In genomic region chr3:98246985-98247751, GRCm38 (mm10) we compare ENCODE assay signal across 18 mouse cellular contexts. TPM values are rescaled to one million over a fixed set of nuclear protein-coding genes. Genes with fewer than 3 reads are reported as not detected.
DNase-seq lines count a peak whose midpoint lies in the region; ATAC-seq and TF ChIP-seq lines count a peak whose summit lies in the region.
"Had no signal": no experiment of that assay in that cellular context is flagged by ENCODE, and none has a peak within 500 bp of the region (broad histone marks: within the 10 kb centered on the region; RNA-seq: fewer than 3 reads in every experiment).

No protein-coding gene starts in this region.

- no peak overlapping the region for H3K4me3 ChIP-seq in forebrain, embryonic 10.5 days
- H3K4me3 ChIP-seq in forebrain, embryonic 13.5 days, result no peak overlapping the region
- H3K4me3 ChIP-seq in midbrain, embryonic 10.5 days, result no peak overlapping the region
- H3K4me3 ChIP-seq in midbrain, postnatal 0 days (ENCODE audit: low read depth, low read length), result no peak overlapping the region
- no peak overlapping the region for H3K4me3 ChIP-seq in thymus, adult 2 months (ENCODE audit: control insufficient read depth, insufficient read depth, low read length)
- H3K4me3 ChIP-seq: layer of hippocampus, adult 2 months; neural tube, embryonic 12.5 days had no signal

- no peak for TF ChIP-seq CTCF in midbrain, postnatal 0 days (IDR thresholded peaks at IDR 0.05)
- TF ChIP-seq CTCF in thymus, adult 2 months (IDR thresholded peaks at IDR 0.05; ENCODE audit: borderline replicate concordance, control insufficient read depth, extremely low read depth, insufficient read depth, low read length, poor library complexity), result no peak

- no peak overlapping the region for H3K4me2 ChIP-seq in forebrain, embryonic 13.5 days
- H3K4me2 ChIP-seq in midbrain, postnatal 0 days (ENCODE audit: low read depth, low read length, poor library complexity, severe bottlenecking), result no peak overlapping the region
- H3K4me2 ChIP-seq: neural tube, embryonic 12.5 days had no signal

- no peak for ATAC-seq in forebrain, embryonic 13.5 days
- ATAC-seq in midbrain, postnatal 0 days (ENCODE audit: low FRiP score), result no peak

- no peaks in the 10 kb centered on the region for H3K36me3 ChIP-seq in forebrain, embryonic 10.5 days (replicated peaks)
- no peaks in the 10 kb centered on the region for H3K36me3 ChIP-seq in forebrain, embryonic 13.5 days (ENCODE audit: poor library complexity, severe bottlenecking)
- H3K36me3 ChIP-seq in midbrain, embryonic 10.5 days, result no peaks in the 10 kb centered on the region
- no peaks in the 10 kb centered on the region for H3K36me3 ChIP-seq in midbrain, postnatal 0 days (ENCODE audit: insufficient read depth, low read length)
- H3K36me3 ChIP-seq in thymus, adult 2 months (ENCODE audit: control insufficient read depth, insufficient read depth, low read length), result no peaks in the 10 kb centered on the region
- H3K36me3 ChIP-seq: neural tube, embryonic 12.5 days had no signal

- peak; percentile 27 for DNase-seq in forebrain, embryonic 10.5 days (ENCODE audit: extremely low spot score, low spot score)
- DNase-seq in midbrain, embryonic 10.5 days (ENCODE audit: low spot score), result peak; percentile 36
- no peak for DNase-seq in midbrain, postnatal 0 days (ENCODE audit: low spot score)
- peak; percentile 15 to 45 for DNase-seq in lung, postnatal 4 days
- DNase-seq in B cell, adult 2 months, result no peak
- no peak for DNase-seq in Muller cell, postnatal 12 days (ENCODE audit: inconsistent ontology term)
- DNase-seq in thymus, adult 2 months, result no peak
- DNase-seq: cerebellum, adult 18-20 months; heart, postnatal 10 days; kidney, adult 18-20 months; thymus, postnatal 4 days had no signal

- H3K9me3 ChIP-seq in forebrain, embryonic 10.5 days, result peaks cover 4% of the 10 kb centered on the region; the same call in 1 of the 2 replicates
- no peaks in the 10 kb centered on the region for H3K9me3 ChIP-seq in forebrain, embryonic 13.5 days (replicated peaks)
- no peaks in the 10 kb centered on the region; the same call in 1 of the 2 replicates for H3K9me3 ChIP-seq in midbrain, embryonic 10.5 days (replicated peaks)
- no peaks in the 10 kb centered on the region for H3K9me3 ChIP-seq in midbrain, postnatal 0 days (ENCODE audit: low read length)
- H3K9me3 ChIP-seq: neural tube, embryonic 12.5 days had no signal

- no peaks in the 10 kb centered on the region for H3K27me3 ChIP-seq in forebrain, embryonic 10.5 days (ENCODE audit: poor library complexity, severe bottlenecking)
- H3K27me3 ChIP-seq in forebrain, embryonic 13.5 days, result no peaks in the 10 kb centered on the region
- no peaks in the 10 kb centered on the region for H3K27me3 ChIP-seq in midbrain, embryonic 10.5 days (ENCODE audit: low read depth, poor library complexity, severe bottlenecking)
- no peaks in the 10 kb centered on the region for H3K27me3 ChIP-seq in midbrain, postnatal 0 days (ENCODE audit: insufficient read depth, low read length)
- no peaks in the 10 kb centered on the region for H3K27me3 ChIP-seq in thymus, adult 2 months (ENCODE audit: control insufficient read depth, insufficient read depth, low read length)
- H3K27me3 ChIP-seq: neural tube, embryonic 12.5 days had no signal

- H3K27ac ChIP-seq in forebrain, embryonic 10.5 days, result peak overlapping the region; percentile 69
- H3K27ac ChIP-seq in forebrain, embryonic 13.5 days, result no peak overlapping the region
- H3K27ac ChIP-seq in midbrain, embryonic 10.5 days (replicated peaks), result peak overlapping the region; percentile 63
- no peak overlapping the region for H3K27ac ChIP-seq in midbrain, postnatal 0 days (ENCODE audit: low read depth, low read length)
- no peak overlapping the region for H3K27ac ChIP-seq in thymus, adult 2 months (ENCODE audit: control insufficient read depth, insufficient read depth, low read length)
- H3K27ac ChIP-seq: layer of hippocampus, adult 2 months; neural tube, embryonic 12.5 days had no signal

- 38% methylated on average over 7 of the region's 7 CpGs for WGBS in forebrain, embryonic 10.5 days
- WGBS in forebrain, embryonic 13.5 days, result 37% methylated on average over 7 of the region's 7 CpGs
- WGBS in midbrain, embryonic 10.5 days, result 38% methylated on average over 7 of the region's 7 CpGs
- WGBS in midbrain, postnatal 0 days, result 36% methylated on average over 7 of the region's 7 CpGs
- 84% methylated on average over 7 of the region's 7 CpGs for WGBS in thymus, adult 2 months

- no peak overlapping the region for H3K9ac ChIP-seq in forebrain, embryonic 13.5 days
- no peak overlapping the region for H3K9ac ChIP-seq in midbrain, postnatal 0 days (replicated peaks; ENCODE audit: low read length, poor library complexity, severe bottlenecking)
- H3K9ac ChIP-seq: neural tube, embryonic 12.5 days had no signal

- TF ChIP-seq POLR2A in thymus, adult 2 months (IDR thresholded peaks at IDR 0.05; ENCODE audit: control insufficient read depth, extremely low read depth, insufficient read depth, low read length, poor library complexity), result no peak

- H3K4me1 ChIP-seq in forebrain, embryonic 10.5 days, result peaks cover 23% of the 10 kb centered on the region
- H3K4me1 ChIP-seq in forebrain, embryonic 13.5 days, result peaks cover 6% of the 10 kb centered on the region; the same call in 1 of the 2 replicates
- peaks cover 28% of the 10 kb centered on the region for H3K4me1 ChIP-seq in midbrain, embryonic 10.5 days
- no peaks in the 10 kb centered on the region for H3K4me1 ChIP-seq in midbrain, postnatal 0 days (ENCODE audit: insufficient read depth, low read length)
- no peaks in the 10 kb centered on the region for H3K4me1 ChIP-seq in thymus, adult 2 months (replicated peaks; ENCODE audit: control insufficient read depth, insufficient read depth, low read length)
- H3K4me1 ChIP-seq: neural tube, embryonic 12.5 days had no signal

RNA-seq across cellular contexts. Expression of gene Reg4, which starts 25.2 kb away (rescaled TPM):
- 0.14 TPM in 1 of 2 replicates, not detected in the other for polyA plus RNA-seq in forebrain, embryonic 10.5 days (2016; fragmentation: Nextera tagmentation; extraction: Ambion mirVana)
- not detected in 2 replicates for polyA plus RNA-seq in forebrain, embryonic 13.5 days (2015; fragmentation: Nextera tagmentation; extraction: Ambion mirVana)
- polyA plus RNA-seq in midbrain, embryonic 10.5 days (2016; fragmentation: Nextera tagmentation; extraction: Ambion mirVana), result not detected in 2 replicates
- not detected in 2 replicates for total RNA-seq in midbrain, postnatal 0 days (2014; rRNA removed)
- not detected in 2 replicates for polyA plus RNA-seq in midbrain, postnatal 0 days (2015; fragmentation: Nextera tagmentation; extraction: Ambion mirVana)
- 0.35 TPM in 1 of 2 replicates, not detected in the other for polyA plus RNA-seq in thymus, adult 2 months (2012; rRNA removed)
- total RNA-seq: heart, postnatal 10 days; layer of hippocampus, adult 2 months; left cerebral cortex, postnatal 25 days; megakaryocyte, adult 5-6 weeks had no signal
- polyA plus RNA-seq: embryonic facial prominence, embryonic 14.5 days; gonadal fat pad, adult 2 months; neural tube, embryonic 12.5 days had no signal

RNA-seq across cellular contexts. Expression of gene Hmgcs2, which starts 33.1 kb away (rescaled TPM):
- 0.50 and 0.57 TPM in 2 replicates for polyA plus RNA-seq in forebrain, embryonic 10.5 days (2016; fragmentation: Nextera tagmentation; extraction: Ambion mirVana)
- 2.0 and 2.4 TPM in 2 replicates for polyA plus RNA-seq in forebrain, embryonic 13.5 days (2015; fragmentation: Nextera tagmentation; extraction: Ambion mirVana)
- 1.7 and 3.8 TPM in 2 replicates for polyA plus RNA-seq in midbrain, embryonic 10.5 days (2016; fragmentation: Nextera tagmentation; extraction: Ambion mirVana)
- 22.3 and 24.8 TPM in 2 replicates for total RNA-seq in midbrain, postnatal 0 days (2014; rRNA removed)
- 36.3 and 40.4 TPM in 2 replicates for polyA plus RNA-seq in midbrain, postnatal 0 days (2015; fragmentation: Nextera tagmentation; extraction: Ambion mirVana)
- 8.8 and 9.9 TPM in 2 replicates for polyA plus RNA-seq in thymus, adult 2 months (2012; rRNA removed)

Comparison
In these comparisons a context has a peak if more than half of its experiments do, and no peak if none do; other contexts are left out.
1. DNase-seq: peak in forebrain, embryonic 10.5 days (single experiment), midbrain, embryonic 10.5 days (single experiment) and lung, postnatal 4 days (2 of 2); none in midbrain, postnatal 0 days (single experiment), B cell, adult 2 months (0 of 2), Muller cell, postnatal 12 days (single experiment) and thymus, adult 2 months (single experiment).
2. H3K27ac ChIP-seq: peak in forebrain, embryonic 10.5 days (single experiment) and midbrain, embryonic 10.5 days (single experiment); none in forebrain, embryonic 13.5 days (single experiment), midbrain, postnatal 0 days (single experiment) and thymus, adult 2 months (single experiment).